Mouse (Mus musculus): ENCODE data around the gene Tenm4. TPM values are rescaled to one million over a fixed set of nuclear protein-coding genes. Genes with fewer than 3 reads are reported as not detected.

The Tenm4 gene
- polyA plus RNA-seq, 1 experiment from 2014 or later, result 5.0 TPM

DNA sequence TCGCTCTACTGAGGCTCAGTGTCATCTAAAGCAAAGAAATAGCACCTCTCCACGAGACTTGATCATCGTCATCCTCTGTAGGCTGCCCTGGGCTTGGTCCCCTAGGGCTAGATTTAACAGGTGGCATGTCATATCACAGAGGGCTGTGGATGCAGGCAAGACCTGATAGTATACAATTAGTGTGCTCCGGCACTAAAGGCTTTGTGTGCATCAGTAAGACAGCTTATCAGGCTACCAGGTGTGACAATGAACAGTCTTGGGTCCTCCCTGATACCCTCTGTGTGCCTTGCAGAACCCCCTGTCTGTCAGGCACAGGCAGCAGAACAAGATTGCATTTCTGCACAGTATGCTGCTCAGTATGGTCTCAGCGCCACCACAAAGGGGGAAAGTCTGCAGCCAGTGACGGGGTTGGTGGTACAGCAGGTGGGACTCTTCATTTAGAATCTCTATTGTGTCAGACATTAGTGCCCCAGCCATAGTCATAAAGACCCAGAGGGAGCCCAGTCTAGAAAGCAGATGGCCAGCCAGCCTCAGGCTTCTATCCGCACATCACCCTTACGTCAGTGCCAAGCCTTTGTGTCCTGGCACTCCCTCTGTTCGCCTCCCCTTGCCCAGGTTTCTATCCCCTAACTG lies 309.4 kb downstream of the Tenm4 start:
- Histone ChIP-seq H3K27ac (ENCODE audit: low read length) (no peak overlapping the region), H3K36me3 (ENCODE audit: insufficient read depth, low read length) (no peaks in the 10 kb centered on the region)
- TF ChIP-seq EP300 (IDR thresholded peaks at IDR 0.05) (no peak), CTCF (IDR thresholded peaks at IDR 0.05) (no peak)

GRCm38 (mm10) chr7:96482953-96483352 lies 311.9 kb downstream of the Tenm4 start:
- H3K9me3 ChIP-seq (ENCODE audit: low read length), result no peaks in the 10 kb centered on the region
- H3K4me2 ChIP-seq (replicated peaks; ENCODE audit: low read depth, low read length), result no peak overlapping the region
- TF ChIP-seq EP300 (IDR thresholded peaks at IDR 0.05), result no peak
- no peak for TF ChIP-seq CTCF (IDR thresholded peaks at IDR 0.05)
- no peaks in the 10 kb centered on the region for H3K27me3 ChIP-seq (replicated peaks; ENCODE audit: insufficient read depth, low read length)
- H3K4me3 ChIP-seq (ENCODE audit: low read depth, low read length), result no peak overlapping the region
- ATAC-seq, result no peak
- no peak overlapping the region for H3K27ac ChIP-seq (ENCODE audit: low read length)
- H3K9ac ChIP-seq (replicated peaks; ENCODE audit: low read depth), result no peak overlapping the region
- WGBS, result 61% methylated on average over 8 of the region's 8 CpGs
- no peaks in the 10 kb centered on the region for H3K36me3 ChIP-seq (ENCODE audit: insufficient read depth, low read length)
- no peak for DNase-seq (ENCODE audit: low spot score)
- no peaks in the 10 kb centered on the region for H3K4me1 ChIP-seq (ENCODE audit: insufficient read depth, low read depth, low read length)

More for the DNA sequence above, 309.4 kb downstream of the Tenm4 start:
- WGBS, result 84% methylated on average over 9 of the region's 9 CpGs
- H3K9me3 ChIP-seq (ENCODE audit: low read length), result no peaks in the 10 kb centered on the region
- no peaks in the 10 kb centered on the region for H3K27me3 ChIP-seq (replicated peaks; ENCODE audit: insufficient read depth, low read length)
- no peak overlapping the region for H3K4me2 ChIP-seq (replicated peaks; ENCODE audit: low read depth, low read length)
- DNase-seq (ENCODE audit: low spot score) (no peak), ATAC-seq (no peak)
- H3K4me1 ChIP-seq (ENCODE audit: insufficient read depth, low read depth, low read length), result no peaks in the 10 kb centered on the region
- H3K4me3 ChIP-seq (ENCODE audit: low read depth, low read length), result no peak overlapping the region
- H3K9ac ChIP-seq (replicated peaks; ENCODE audit: low read depth), result no peak overlapping the region

DNA sequence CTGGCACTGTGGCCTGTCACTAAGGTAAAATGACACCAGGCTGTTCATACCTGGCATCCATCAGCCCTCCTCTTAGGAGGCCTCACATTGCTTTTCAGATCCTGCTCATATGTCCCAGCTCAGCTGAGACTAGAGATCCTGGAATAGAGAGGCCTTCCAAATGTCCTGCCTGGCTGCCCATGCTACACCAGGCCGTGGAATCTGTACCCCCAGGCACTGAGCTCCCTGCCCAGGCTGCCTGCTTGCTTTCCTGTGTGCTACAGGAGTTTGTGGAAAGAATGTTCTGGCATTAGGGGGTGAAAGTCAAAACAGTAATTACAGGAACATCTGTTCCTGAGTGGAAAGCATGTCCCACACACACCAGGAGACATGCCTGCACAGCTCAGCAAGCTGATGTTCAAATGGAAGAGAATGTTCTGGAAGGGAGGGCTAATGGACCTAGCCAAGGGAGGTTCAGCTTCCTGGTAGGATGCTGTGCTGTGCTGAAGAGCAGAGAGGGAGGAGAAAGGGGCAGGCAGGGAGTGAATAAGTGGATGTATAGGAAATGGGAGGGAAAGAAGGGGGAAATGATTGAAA lies 313.0 kb downstream of the Tenm4 start:
- Histone ChIP-seq H3K36me3 (ENCODE audit: insufficient read depth, low read length) (no peaks in the 10 kb centered on the region), H3K4me3 (ENCODE audit: low read depth, low read length) (no peak overlapping the region), H3K27ac (ENCODE audit: low read length) (no peak overlapping the region), H3K9me3 (ENCODE audit: low read length) (no peaks in the 10 kb centered on the region), H3K9ac (replicated peaks; ENCODE audit: low read depth) (no peak overlapping the region), H3K4me2 (replicated peaks; ENCODE audit: low read depth, low read length) (no peak overlapping the region), H3K4me1 (ENCODE audit: insufficient read depth, low read depth, low read length) (no peaks in the 10 kb centered on the region), H3K27me3 (replicated peaks; ENCODE audit: insufficient read depth, low read length) (no peaks in the 10 kb centered on the region)
- DNase-seq (ENCODE audit: low spot score), result no peak
- ATAC-seq, result no peak
- 88% methylated on average over 1 of the region's 1 CpGs for WGBS
- TF ChIP-seq CTCF (IDR thresholded peaks at IDR 0.05) (no peak), EP300 (IDR thresholded peaks at IDR 0.05) (no peak)

DNA sequence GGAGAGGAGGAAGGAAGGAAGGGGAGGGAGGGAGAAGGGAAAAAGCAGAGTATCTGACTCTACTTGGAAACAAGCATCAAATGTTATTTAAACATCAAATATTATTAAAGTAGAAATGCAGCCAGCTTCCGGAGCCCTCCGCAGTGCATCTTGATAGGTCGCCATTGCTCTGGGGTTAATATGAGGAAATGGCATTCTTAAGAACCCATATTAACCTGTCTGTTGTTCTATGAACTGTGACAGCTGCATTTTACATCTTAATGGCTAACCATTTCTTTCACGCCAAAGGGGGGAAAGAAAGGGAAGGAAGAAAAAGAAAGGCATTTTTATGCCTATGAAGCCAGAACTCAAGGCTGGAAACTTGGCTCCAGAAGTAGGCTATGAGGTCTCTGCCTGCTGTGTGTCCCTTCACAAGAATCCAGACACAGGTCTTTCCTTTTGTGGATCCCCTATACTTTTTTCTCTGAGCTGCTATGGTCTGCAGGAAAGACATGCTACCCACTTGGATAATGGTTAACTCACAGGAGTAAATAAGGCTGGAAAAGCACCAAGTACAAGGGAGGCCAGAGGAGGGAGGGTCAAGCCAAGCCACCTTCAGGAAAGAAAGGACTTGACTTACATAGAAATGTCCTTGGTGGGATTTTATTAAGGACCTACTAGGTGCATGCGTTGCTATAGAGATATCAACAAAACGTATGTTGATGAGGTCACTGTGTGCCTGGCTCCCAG lies 318.5 kb downstream of the Tenm4 start:
- 87% methylated on average over 6 of the region's 6 CpGs for WGBS
- no peak overlapping the region for H3K27ac ChIP-seq (ENCODE audit: low read length)
- H3K36me3 ChIP-seq (ENCODE audit: insufficient read depth, low read length), result no peaks in the 10 kb centered on the region
- no peak overlapping the region for H3K4me3 ChIP-seq (ENCODE audit: low read depth, low read length)
- TF ChIP-seq EP300 (IDR thresholded peaks at IDR 0.05) (no peak), CTCF (IDR thresholded peaks at IDR 0.05) (no peak)
- H3K4me2 ChIP-seq (replicated peaks; ENCODE audit: low read depth, low read length), result no peak overlapping the region
- no peaks in the 10 kb centered on the region for H3K9me3 ChIP-seq (ENCODE audit: low read length)
- no peak overlapping the region for H3K9ac ChIP-seq (replicated peaks; ENCODE audit: low read depth)
- H3K27me3 ChIP-seq (replicated peaks; ENCODE audit: insufficient read depth, low read length), result no peaks in the 10 kb centered on the region
- no peak for ATAC-seq
- no peaks in the 10 kb centered on the region for H3K4me1 ChIP-seq (ENCODE audit: insufficient read depth, low read depth, low read length)
- DNase-seq (ENCODE audit: low spot score), result no peak

DNA sequence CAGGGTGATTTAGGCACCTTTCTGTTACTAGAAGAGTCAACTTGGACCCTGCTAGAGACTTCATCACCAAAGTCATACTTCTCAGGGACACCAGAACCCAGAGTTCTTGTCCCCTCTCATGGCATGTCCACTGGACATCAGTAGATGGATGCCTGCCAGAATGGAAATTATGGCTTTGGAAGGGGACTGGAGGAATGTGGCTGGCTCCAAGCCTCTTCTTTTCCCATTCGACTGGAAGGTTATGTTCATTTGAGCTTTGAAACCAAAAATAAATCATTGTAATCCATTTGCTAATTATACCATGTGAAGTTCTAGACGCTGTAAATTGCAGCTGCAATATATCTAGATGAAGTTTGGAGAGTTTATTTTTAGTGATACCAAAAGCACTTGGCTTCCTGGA lies 320.9 kb downstream of the Tenm4 start:
- Histone ChIP-seq H3K27me3 (replicated peaks; ENCODE audit: insufficient read depth, low read length) (no peaks in the 10 kb centered on the region), H3K4me3 (ENCODE audit: low read depth, low read length) (no peak overlapping the region), H3K9ac (replicated peaks; ENCODE audit: low read depth) (no peak overlapping the region), H3K36me3 (ENCODE audit: insufficient read depth, low read length) (no peaks in the 10 kb centered on the region), H3K9me3 (ENCODE audit: low read length) (no peaks in the 10 kb centered on the region), H3K27ac (ENCODE audit: low read length) (no peak overlapping the region), H3K4me2 (replicated peaks; ENCODE audit: low read depth, low read length) (no peak overlapping the region), H3K4me1 (ENCODE audit: insufficient read depth, low read depth, low read length) (no peaks in the 10 kb centered on the region)
- ATAC-seq (no peak), DNase-seq (ENCODE audit: low spot score) (no peak)
- TF ChIP-seq EP300 (IDR thresholded peaks at IDR 0.05), result no peak
- no peak for TF ChIP-seq CTCF (IDR thresholded peaks at IDR 0.05)
- 53% methylated on average over 2 of the region's 2 CpGs for WGBS

DNA sequence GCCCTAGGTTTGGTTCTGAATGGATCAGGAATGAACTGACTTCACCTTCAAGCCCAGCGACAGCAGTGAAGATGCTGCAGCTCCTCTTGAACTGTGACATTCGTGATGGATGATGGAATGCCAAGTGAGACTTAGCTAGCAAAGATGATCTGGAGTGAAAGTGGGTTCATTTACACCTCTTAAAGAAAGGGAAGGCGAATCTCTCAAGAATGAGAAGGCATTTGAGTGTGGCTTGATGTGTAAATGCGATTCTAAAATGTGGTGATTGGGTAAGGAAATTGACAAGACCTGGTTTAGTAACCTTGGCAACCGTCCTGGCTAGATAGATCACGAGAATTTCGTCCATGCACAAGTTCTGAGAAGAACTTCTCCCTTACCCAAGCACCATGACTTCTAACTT lies 321.6 kb downstream of the Tenm4 start:
- no peak overlapping the region for H3K4me2 ChIP-seq (replicated peaks; ENCODE audit: low read depth, low read length)
- TF ChIP-seq CTCF (IDR thresholded peaks at IDR 0.05), result no peak
- TF ChIP-seq EP300 (IDR thresholded peaks at IDR 0.05), result no peak
- no peak for DNase-seq (ENCODE audit: low spot score)
- no peaks in the 10 kb centered on the region for H3K4me1 ChIP-seq (ENCODE audit: insufficient read depth, low read depth, low read length)
- 85% methylated on average over 7 of the region's 7 CpGs for WGBS
- H3K9ac ChIP-seq (replicated peaks; ENCODE audit: low read depth), result no peak overlapping the region
- H3K27ac ChIP-seq (ENCODE audit: low read length), result no peak overlapping the region
- no peak for ATAC-seq
- no peaks in the 10 kb centered on the region for H3K36me3 ChIP-seq (ENCODE audit: insufficient read depth, low read length)
- no peaks in the 10 kb centered on the region for H3K9me3 ChIP-seq (ENCODE audit: low read length)
- H3K27me3 ChIP-seq (replicated peaks; ENCODE audit: insufficient read depth, low read length), result no peaks in the 10 kb centered on the region
- H3K4me3 ChIP-seq (ENCODE audit: low read depth, low read length), result no peak overlapping the region

Data from lung, postnatal 0 days (tissue).